Mouse (Mus musculus) heart, embryonic 13.5 days (tissue): ENCODE results near the gene Sept6. TPM values are rescaled to one million over a fixed set of nuclear protein-coding genes. Genes with fewer than 3 reads are reported as not detected.

Experiments used
- ATAC-seq: fragments of 200-750 bp; cut with Nextera tagmentation; 2 replicates; pipeline ENCODE4 v1.8.0; 2017; ENCODE audit warnings: moderate TSS enrichment; ENCODE audit not compliant: insufficient number of reproducible peaks, low FRiP score, low TSS enrichment; ENCODE audit errors: extremely low read depth
- H3K27ac ChIP-seq: fragments of 300-500 bp; sonication (generic); replicated peaks from 2 replicates; pipeline ENCODE4 v1.5.1; 2015; ENCODE audit warnings: moderate library complexity, mild to moderate bottlenecking, inconsistent platforms
- H3K27me3 ChIP-seq: fragments of 300-500 bp; sonication (generic); replicated peaks from 2 replicates; pipeline ENCODE4 v1.6.1; 2015; ENCODE audit warnings: mild to moderate bottlenecking, inconsistent platforms
- H3K36me3 ChIP-seq: fragments of 300-500 bp; sonication (generic); 2 replicates; pipeline ENCODE4 v1.6.1; 2015; ENCODE audit warnings: mild to moderate bottlenecking, inconsistent platforms
- H3K4me1 ChIP-seq: fragments of 300-500 bp; sonication (generic); 2 replicates; pipeline ENCODE4 v1.6.1; 2015; ENCODE audit warnings: inconsistent platforms
- H3K4me2 ChIP-seq: fragments of 300-500 bp; sonication (generic); 2 replicates; pipeline ENCODE4 v1.6.1; 2015; ENCODE audit warnings: inconsistent platforms, mild to moderate bottlenecking, moderate library complexity
- H3K4me3 ChIP-seq: fragments of 300-500 bp; sonication (generic); 2 replicates; pipeline ENCODE4 v1.5.1; 2015; ENCODE audit warnings: moderate library complexity, mild to moderate bottlenecking, inconsistent platforms
- H3K9ac ChIP-seq: fragments of 300-500 bp; sonication (generic); 2 replicates; pipeline ENCODE4 v1.6.1; 2015; ENCODE audit warnings: inconsistent platforms, mild to moderate bottlenecking, moderate library complexity
- H3K9me3 ChIP-seq: fragments of 300-500 bp; sonication (generic); 2 replicates; pipeline ENCODE4 v1.6.1; 2016; ENCODE audit warnings: inconsistent platforms
- WGBS: fragments of 180-500 bp; shearing (Covaris S2); methylation state at CpG from one replicate; pipeline ENCODE4 v1.1.7; 2015; ENCODE audit warnings: mixed read lengths; 5-methylcytosine and 5-hydroxymethylcytosine counted together
- polyA plus RNA-seq: library from polyadenylated mRNA; unstranded; fragments of >200 nt; fragmentation: Nextera tagmentation; extraction: Ambion mirVana; gene quantifications from 2 replicates; pipeline ENCODE4 v1.2.1, GENCODE M21; 2015

Sept6 gene
- polyA plus RNA-seq, 1 experiment from 2014 or later, result 50.9 TPM

GRCm38 (mm10) chrX:36987851-36988250 is 3.7 kb downstream of the Sept6 start:
- Histone ChIP-seq H3K27ac (no peak overlapping the region), H3K4me1 (peaks cover 44% of the 10 kb centered on the region), H3K9me3 (no peaks in the 10 kb centered on the region), H3K36me3 (no peaks in the 10 kb centered on the region), H3K4me2 (peak overlapping the region; percentile 75), H3K4me3 (peak overlapping the region; percentile 74), H3K27me3 (no peaks in the 10 kb centered on the region), H3K9ac (peak overlapping the region; percentile 86)
- ATAC-seq, result no peak
- 48% methylated on average over 4 of the region's 4 CpGs for WGBS

GRCm38 (mm10) chrX:36985041-36985440 is 6.6 kb downstream of the Sept6 start:
- H3K4me2 ChIP-seq, result 0 out of 2 replicates have a peak overlapping the region, but pooled peaks have one; percentile 11
- 51% methylated on average over 3 of the region's 3 CpGs for WGBS
- H3K9ac ChIP-seq, result no peak overlapping the region
- peaks cover 53% of the 10 kb centered on the region for H3K4me1 ChIP-seq
- no peak overlapping the region for H3K4me3 ChIP-seq
- ATAC-seq, result no peak
- no peaks in the 10 kb centered on the region for H3K9me3 ChIP-seq
- no peaks in the 10 kb centered on the region for H3K36me3 ChIP-seq
- H3K27ac ChIP-seq, result no peak overlapping the region
- no peaks in the 10 kb centered on the region for H3K27me3 ChIP-seq

GRCm38 (mm10) chrX:36983654-36984311 is 7.8 kb downstream of the Sept6 start:
- 0 out of 2 replicates have a peak overlapping the region, but pooled peaks have one; percentile 7 for H3K9ac ChIP-seq
- WGBS, result 41% methylated on average over 11 of the region's 11 CpGs
- no peaks in the 10 kb centered on the region for H3K27me3 ChIP-seq
- H3K4me2 ChIP-seq, result peak overlapping the region; percentile 21
- no peaks in the 10 kb centered on the region for H3K36me3 ChIP-seq
- ATAC-seq, result no peak
- H3K9me3 ChIP-seq, result no peaks in the 10 kb centered on the region
- no peak overlapping the region for H3K4me3 ChIP-seq
- peak overlapping the region; percentile 80 for H3K27ac ChIP-seq
- H3K4me1 ChIP-seq, result peaks cover 53% of the 10 kb centered on the region

- peak overlapping the region; percentile 80 for H3K27ac ChIP-seq
- H3K27me3 ChIP-seq, result no peaks in the 10 kb centered on the region
- H3K9me3 ChIP-seq, result no peaks in the 10 kb centered on the region
- peak overlapping the region; percentile 21 for H3K4me2 ChIP-seq
- H3K9ac ChIP-seq, result no peak overlapping the region
- no peaks in the 10 kb centered on the region for H3K36me3 ChIP-seq
- no peak overlapping the region for H3K4me3 ChIP-seq
- 36% methylated on average over 8 of the region's 8 CpGs for WGBS
- H3K4me1 ChIP-seq, result peaks cover 52% of the 10 kb centered on the region
- ATAC-seq, result no peak
Observed at GRCm38 (mm10) chrX:36982892-36983653, 8.5 kb downstream of the Sept6 start.

- no peak for ATAC-seq
- Histone ChIP-seq H3K4me1 (peaks cover 47% of the 10 kb centered on the region), H3K27me3 (no peaks in the 10 kb centered on the region), H3K27ac (no peak overlapping the region), H3K4me2 (no peak overlapping the region), H3K9me3 (no peaks in the 10 kb centered on the region), H3K36me3 (no peaks in the 10 kb centered on the region), H3K9ac (no peak overlapping the region), H3K4me3 (no peak overlapping the region)
- WGBS, result 74% methylated on average over 10 of the region's 10 CpGs
Observed at GRCm38 (mm10) chrX:36980563-36981187, 10.9 kb downstream of the Sept6 start.

- no peak overlapping the region for H3K4me3 ChIP-seq
- H3K36me3 ChIP-seq, result no peaks in the 10 kb centered on the region
- no peak overlapping the region for H3K9ac ChIP-seq
- H3K27ac ChIP-seq, result no peak overlapping the region
- no peak for ATAC-seq
- H3K27me3 ChIP-seq, result no peaks in the 10 kb centered on the region
- no peak overlapping the region for H3K4me2 ChIP-seq
- no peaks in the 10 kb centered on the region for H3K9me3 ChIP-seq
- whole genome bisulfite sequencing, result 63% methylated on average over 2 of the region's 2 CpGs
- peaks cover 40% of the 10 kb centered on the region for H3K4me1 ChIP-seq
Observed at GRCm38 (mm10) chrX:36977863-36978262, 13.7 kb downstream of the Sept6 start.

- Histone ChIP-seq H3K9ac (no peak overlapping the region), H3K27me3 (no peaks in the 10 kb centered on the region), H3K4me2 (no peak overlapping the region), H3K9me3 (no peaks in the 10 kb centered on the region), H3K36me3 (no peaks in the 10 kb centered on the region), H3K4me1 (peaks cover 41% of the 10 kb centered on the region), H3K4me3 (no peak overlapping the region), H3K27ac (peak overlapping the region; percentile 12; the same call in 1 of the 2 replicates)
- 79% methylated on average over 7 of the region's 7 CpGs for WGBS
- ATAC-seq, result no peak
Observed at GRCm38 (mm10) chrX:36976980-36977379, 14.6 kb downstream of the Sept6 start.

GRCm38 (mm10) chrX:36976272-36976671 is 15.3 kb downstream of the Sept6 start:
- WGBS, result 75% methylated on average over 4 of the region's 4 CpGs
- no peak for ATAC-seq
- Histone ChIP-seq H3K9ac (no peak overlapping the region), H3K4me3 (no peak overlapping the region), H3K36me3 (no peaks in the 10 kb centered on the region), H3K4me1 (peaks cover 40% of the 10 kb centered on the region), H3K9me3 (no peaks in the 10 kb centered on the region), H3K27ac (peak overlapping the region; percentile 50), H3K27me3 (no peaks in the 10 kb centered on the region), H3K4me2 (no peak overlapping the region)

- H3K4me2 ChIP-seq, result no peak overlapping the region
- no peak overlapping the region for H3K9ac ChIP-seq
- peak overlapping the region; percentile 87 for H3K27ac ChIP-seq
- WGBS, result 40% methylated on average over 5 of the region's 5 CpGs
- no peaks in the 10 kb centered on the region for H3K27me3 ChIP-seq
- H3K4me3 ChIP-seq, result no peak overlapping the region
- H3K36me3 ChIP-seq, result no peaks in the 10 kb centered on the region
- no peaks in the 10 kb centered on the region for H3K9me3 ChIP-seq
- ATAC-seq, result no peak
- peaks cover 35% of the 10 kb centered on the region for H3K4me1 ChIP-seq
Observed at GRCm38 (mm10) chrX:36974905-36975304, 16.7 kb downstream of the Sept6 start.

GRCm38 (mm10) chrX:36972951-36973471 is 18.6 kb downstream of the Sept6 start:
- Histone ChIP-seq H3K4me1 (peaks cover 38% of the 10 kb centered on the region), H3K4me2 (no peak overlapping the region), H3K9ac (no peak overlapping the region), H3K9me3 (no peaks in the 10 kb centered on the region), H3K27ac (peak overlapping the region; percentile 87), H3K27me3 (no peaks in the 10 kb centered on the region), H3K36me3 (no peaks in the 10 kb centered on the region), H3K4me3 (no peak overlapping the region)
- ATAC-seq, result peak; percentile 62; the same call in 1 of the 2 replicates
- WGBS, result 39% methylated on average over 5 of the region's 5 CpGs

GRCm38 (mm10) chrX:36971156-36971555 is 20.4 kb downstream of the Sept6 start:
- WGBS, result 63% methylated on average over 4 of the region's 4 CpGs
- no peaks in the 10 kb centered on the region for H3K9me3 ChIP-seq
- H3K4me1 ChIP-seq, result peaks cover 33% of the 10 kb centered on the region
- no peak overlapping the region for H3K4me3 ChIP-seq
- H3K4me2 ChIP-seq, result no peak overlapping the region
- no peaks in the 10 kb centered on the region for H3K27me3 ChIP-seq
- H3K9ac ChIP-seq, result no peak overlapping the region
- ATAC-seq, result no peak
- 0 out of 2 replicates have a peak overlapping the region, but pooled peaks have one; percentile 87 for H3K27ac ChIP-seq
- peaks cover 4% of the 10 kb centered on the region for H3K36me3 ChIP-seq
